Mouse (Mus musculus) olfactory bulb, adult 2 months (tissue): ENCODE results near the gene Izumo2.

Experiments
- CTCF ChIP-seq: fragments of 200-500 bp; IDR thresholded peaks from 2 replicates; pipeline ENCODE4 v1.5.1; 2012; ENCODE audit warnings: low read depth, mild to moderate bottlenecking, low read length, moderate library complexity; ENCODE audit not compliant: insufficient read depth
- POLR2A ChIP-seq: fragments of 200-500 bp; IDR thresholded peaks from 2 replicates; pipeline ENCODE4 v1.6.1; 2012; ENCODE audit warnings: mild to moderate bottlenecking, low read depth, low read length, moderate library complexity; ENCODE audit not compliant: insufficient read depth

- TF ChIP-seq CTCF: no peak
- TF ChIP-seq POLR2A: no peak
Observed at GRCm38 (mm10) chr7:44685531-44686402, 22.8 kb upstream of the Izumo2 start.
